Comparison of ENCODE assay signal across 8 mouse cellular contexts in genomic region chr4:154141009-154141867, GRCm38 (mm10). TPM values are rescaled to one million over a fixed set of nuclear protein-coding genes. Genes with fewer than 3 reads are reported as not detected.
DNase-seq lines count a peak whose midpoint lies in the region; ATAC-seq and TF ChIP-seq lines count a peak whose summit lies in the region.

No protein-coding gene starts in this region.

- WGBS in heart, embryonic 14.5 days: 2% methylated on average over 42 of the region's 42 CpGs
- WGBS in hindbrain, embryonic 14.5 days: 1% methylated on average over 42 of the region's 42 CpGs
- 1% methylated on average over 42 of the region's 42 CpGs for WGBS in midbrain, embryonic 16.5 days

- intact Hi-C loops in heart, postnatal 10 days (cut with DNase I): no loop called here

- peak overlapping the region; percentile 87 for H3K4me2 ChIP-seq in heart, embryonic 14.5 days (ENCODE audit: low read length)
- H3K4me2 ChIP-seq in hindbrain, embryonic 14.5 days (replicated peaks): peak overlapping the region; percentile 34; the same call in 1 of the 2 replicates
- peak overlapping the region; percentile 36 for H3K4me2 ChIP-seq in midbrain, embryonic 16.5 days (ENCODE audit: low read length)

- peaks cover 55% of the 10 kb centered on the region for H3K27me3 ChIP-seq in heart, embryonic 14.5 days (ENCODE audit: control insufficient read depth, insufficient read depth, low read length)
- peaks cover 56% of the 10 kb centered on the region for H3K27me3 ChIP-seq in hindbrain, embryonic 14.5 days (ENCODE audit: control insufficient read depth, insufficient read depth, low read length)
- H3K27me3 ChIP-seq in midbrain, embryonic 16.5 days (ENCODE audit: control insufficient read depth, insufficient read depth, low read depth, low read length): peaks cover 31% of the 10 kb centered on the region

- no peak for DNase-seq in heart, postnatal 10 days
- peak; percentile 12 for DNase-seq in brain, embryonic 14.5 days (ENCODE audit: low read depth)
- DNase-seq in hindbrain, embryonic 14.5 days (ENCODE audit: low spot score): peak; percentile 32
- no peak for DNase-seq in c-Kit-positive CD71-positive TER-119-positive erythroid progenitor cells, embryonic 14.5 days (ENCODE audit: low spot score)
- DNase-seq in urinary bladder, postnatal 36 days (ENCODE audit: low spot score in 2 of 2): no peak

- H3K27ac ChIP-seq in heart, embryonic 14.5 days (replicated peaks in 1 of 2; ENCODE audit: control insufficient read depth in 1 of 2, insufficient read depth in 1 of 2, low read depth in 2 of 2, low read length in 2 of 2): no peak overlapping the region
- H3K27ac ChIP-seq in hindbrain, embryonic 14.5 days: no peak overlapping the region
- H3K27ac ChIP-seq in midbrain, embryonic 16.5 days (ENCODE audit: low read length): no peak overlapping the region

- H3K9me3 ChIP-seq in heart, embryonic 14.5 days (ENCODE audit: control insufficient read depth, low read length): no peaks in the 10 kb centered on the region
- no peaks in the 10 kb centered on the region for H3K9me3 ChIP-seq in hindbrain, embryonic 14.5 days (ENCODE audit: control insufficient read depth, low read length)
- no peaks in the 10 kb centered on the region for H3K9me3 ChIP-seq in midbrain, embryonic 16.5 days (replicated peaks; ENCODE audit: control insufficient read depth, low read length, poor library complexity, severe bottlenecking)

- no peak for TF ChIP-seq CTCF in brain, embryonic 14.5 days (IDR thresholded peaks at IDR 0.05; ENCODE audit: borderline replicate concordance, extremely low read depth, insufficient read depth, insufficient read length)

- no peak for ATAC-seq in heart, embryonic 14.5 days (ENCODE audit: insufficient number of reproducible peaks, insufficient read depth, low FRiP score, low read depth)
- no peak for ATAC-seq in hindbrain, embryonic 14.5 days (ENCODE audit: low FRiP score)
- ATAC-seq in midbrain, embryonic 16.5 days: no peak
- no peak for ATAC-seq in granulocyte monocyte progenitor cell, adult 5-6 weeks (replicated peaks; ENCODE audit: poor library complexity, severe bottlenecking)

- H3K4me3 ChIP-seq in heart, embryonic 14.5 days (ENCODE audit: control insufficient read depth in 1 of 2, insufficient read depth in 1 of 2, low read depth in 1 of 2, low read length in 2 of 2): peak overlapping the region; percentile 15 to 91
- no peak overlapping the region for H3K4me3 ChIP-seq in hindbrain, embryonic 14.5 days (replicated peaks; ENCODE audit: low read length)
- no peak overlapping the region for H3K4me3 ChIP-seq in midbrain, embryonic 16.5 days (ENCODE audit: low read depth, low read length)

- peaks cover 12 to 27% of the 10 kb centered on the region in 2 experiments; a peak in 3 of 4 replicates for H3K4me1 ChIP-seq in heart, embryonic 14.5 days (ENCODE audit: control insufficient read depth in 2 of 2, insufficient read depth in 2 of 2, low read length in 2 of 2)
- H3K4me1 ChIP-seq in hindbrain, embryonic 14.5 days (replicated peaks; ENCODE audit: control insufficient read depth, insufficient read depth, low read length): peaks cover 30% of the 10 kb centered on the region
- H3K4me1 ChIP-seq in midbrain, embryonic 16.5 days (ENCODE audit: control insufficient read depth, insufficient read depth, low read length): peaks cover 29% of the 10 kb centered on the region

- H3K9ac ChIP-seq in heart, embryonic 14.5 days (ENCODE audit: low read length): no peak overlapping the region
- no peak overlapping the region for H3K9ac ChIP-seq in hindbrain, embryonic 14.5 days
- H3K9ac ChIP-seq in midbrain, embryonic 16.5 days (ENCODE audit: low read depth, low read length): no peak overlapping the region

- peaks cover 2% of the 10 kb centered on the region; the same call in 1 of the 2 replicates for H3K36me3 ChIP-seq in heart, embryonic 14.5 days (ENCODE audit: control insufficient read depth, insufficient read depth, low read length)
- 0 out of 2 replicates have a peak, but pooled peaks cover under 1% of the 10 kb centered on the region for H3K36me3 ChIP-seq in hindbrain, embryonic 14.5 days (replicated peaks; ENCODE audit: control insufficient read depth, insufficient read depth)
- 0 out of 2 replicates have a peak, but pooled peaks cover 2% of the 10 kb centered on the region for H3K36me3 ChIP-seq in midbrain, embryonic 16.5 days (ENCODE audit: control insufficient read depth, insufficient read depth, low read length)

- TF ChIP-seq POLR2A in brain, embryonic 14.5 days (IDR thresholded peaks at IDR 0.05; ENCODE audit: borderline replicate concordance, extremely low read depth, insufficient read depth, insufficient read length, poor library complexity, severe bottlenecking): no peak

RNA-seq across cellular contexts. Expression of gene Wrap73, which starts 0.9 kb away (rescaled TPM):
- 20.7 and 23.1 TPM in 2 replicates for polyA plus RNA-seq in heart, embryonic 14.5 days (2014; fragmentation: Nextera tagmentation; extraction: Ambion mirVana)
- 10 to 100 TPM; 10.2 to 13.2 TPM for total RNA-seq in heart, postnatal 10 days (2021)
- polyA plus RNA-seq in brain, embryonic 14.5 days (2012; rRNA removed): 42.5 and 64.5 TPM in 2 replicates
- 35.3 and 36.3 TPM in 2 replicates for polyA plus RNA-seq in hindbrain, embryonic 14.5 days (2014; fragmentation: Nextera tagmentation; extraction: Ambion mirVana)
- 43.5 and 45.6 TPM in 2 replicates for polyA plus RNA-seq in midbrain, embryonic 16.5 days (2015; fragmentation: Nextera tagmentation; extraction: Ambion mirVana)
- 8.0 and 18.9 TPM in 2 replicates for total RNA-seq in granulocyte monocyte progenitor cell, adult 5-6 weeks (2014; fragmentation: Nextera tagmentation)
- total RNA-seq in granulocyte monocyte progenitor cell, adult 5-6 weeks (2017): 8.6 and 24.1 TPM in 2 replicates

RNA-seq across cellular contexts. Expression of gene Trp73, which starts 1.2 kb away (rescaled TPM):
- polyA plus RNA-seq in heart, embryonic 14.5 days (2014; fragmentation: Nextera tagmentation; extraction: Ambion mirVana): 0.08 and 0.09 TPM in 2 replicates
- total RNA-seq in heart, postnatal 10 days (2021): under 1 TPM in 1 of 2 experiments, not detected in 1; 0.05 TPM
- 3.0 and 3.6 TPM in 2 replicates for polyA plus RNA-seq in brain, embryonic 14.5 days (2012; rRNA removed)
- polyA plus RNA-seq in hindbrain, embryonic 14.5 days (2014; fragmentation: Nextera tagmentation; extraction: Ambion mirVana): 0.68 and 0.96 TPM in 2 replicates
- 0.90 and 1.1 TPM in 2 replicates for polyA plus RNA-seq in midbrain, embryonic 16.5 days (2015; fragmentation: Nextera tagmentation; extraction: Ambion mirVana)
- not detected in 2 replicates for total RNA-seq in granulocyte monocyte progenitor cell, adult 5-6 weeks (2014; fragmentation: Nextera tagmentation)
- total RNA-seq in granulocyte monocyte progenitor cell, adult 5-6 weeks (2017): not detected in 2 replicates

RNA-seq across cellular contexts. Expression of gene Tprgl, which starts 19.2 kb away (rescaled TPM):
- polyA plus RNA-seq in heart, embryonic 14.5 days (2014; fragmentation: Nextera tagmentation; extraction: Ambion mirVana): 145 and 148 TPM in 2 replicates
- total RNA-seq in heart, postnatal 10 days (2021): 100 to 1,000 TPM; 129 to 134 TPM
- polyA plus RNA-seq in brain, embryonic 14.5 days (2012; rRNA removed): 139 and 147 TPM in 2 replicates
- polyA plus RNA-seq in hindbrain, embryonic 14.5 days (2014; fragmentation: Nextera tagmentation; extraction: Ambion mirVana): 203 and 222 TPM in 2 replicates
- polyA plus RNA-seq in midbrain, embryonic 16.5 days (2015; fragmentation: Nextera tagmentation; extraction: Ambion mirVana): 214 and 223 TPM in 2 replicates
- total RNA-seq in granulocyte monocyte progenitor cell, adult 5-6 weeks (2014; fragmentation: Nextera tagmentation): 44.9 and 52.5 TPM in 2 replicates
- 28.9 and 29.8 TPM in 2 replicates for total RNA-seq in granulocyte monocyte progenitor cell, adult 5-6 weeks (2017)

RNA-seq across cellular contexts. Expression of gene Megf6, which starts 29.3 kb away (rescaled TPM):
- polyA plus RNA-seq in heart, embryonic 14.5 days (2014; fragmentation: Nextera tagmentation; extraction: Ambion mirVana): 33.3 and 39.8 TPM in 2 replicates
- total RNA-seq in heart, postnatal 10 days (2021): 10 to 100 TPM; 33.8 to 41.5 TPM
- polyA plus RNA-seq in brain, embryonic 14.5 days (2012; rRNA removed): 12.4 and 21.0 TPM in 2 replicates
- polyA plus RNA-seq in hindbrain, embryonic 14.5 days (2014; fragmentation: Nextera tagmentation; extraction: Ambion mirVana): 8.8 and 10.1 TPM in 2 replicates
- polyA plus RNA-seq in midbrain, embryonic 16.5 days (2015; fragmentation: Nextera tagmentation; extraction: Ambion mirVana): 9.3 and 10.6 TPM in 2 replicates
- not detected in 2 replicates for total RNA-seq in granulocyte monocyte progenitor cell, adult 5-6 weeks (2014; fragmentation: Nextera tagmentation)
- total RNA-seq in granulocyte monocyte progenitor cell, adult 5-6 weeks (2017): not detected in 2 replicates

Comparison
In these comparisons a context has a peak if more than half of its experiments do, and no peak if none do; other contexts are left out.
1. H3K4me2 ChIP-seq: peak in every context shown above with its lines; median percentile 87 in heart, embryonic 14.5 days; 36 in midbrain, embryonic 16.5 days; 34 in hindbrain, embryonic 14.5 days.
2. H3K4me3 ChIP-seq: peak in heart, embryonic 14.5 days (2 of 2); none in hindbrain, embryonic 14.5 days (single experiment) and midbrain, embryonic 16.5 days (single experiment).
3. DNase-seq: peak in brain, embryonic 14.5 days (single experiment) and hindbrain, embryonic 14.5 days (single experiment); none in heart, postnatal 10 days (0 of 2), c-Kit-positive CD71-positive TER-119-positive erythroid progenitor cells, embryonic 14.5 days (single experiment) and urinary bladder, postnatal 36 days (0 of 2).